Mouse (Mus musculus): ENCODE measurements around the gene Pdap1.

- no peak for TF ChIP-seq CTCF (IDR thresholded peaks at IDR 0.05; ENCODE audit: control insufficient read depth, insufficient read depth, insufficient read length)
- TF ChIP-seq MAX (IDR thresholded peaks at IDR 0.05): no peak
- TF ChIP-seq MYOD1 (IDR thresholded peaks at IDR 0.05; ENCODE audit: control insufficient read depth, insufficient read length, low read depth): no peak
- no peak for TF ChIP-seq CEBPB (IDR thresholded peaks at IDR 0.05; ENCODE audit: low read depth)
- no peak for TF ChIP-seq FOSL1 (IDR thresholded peaks at IDR 0.05; ENCODE audit: insufficient read depth, low read length, poor library complexity, severe bottlenecking)
- no peak for TF ChIP-seq USF1 (IDR thresholded peaks at IDR 0.05; ENCODE audit: low read depth)
These were observed 27.2 kb upstream of the Pdap1 start for GRCm38 (mm10) chr5:145167306-145167661.
